Mouse (Mus musculus) stomach, postnatal 0 days (tissue): ENCODE measurements around the gene Tmem169. TPM values are rescaled to one million over a fixed set of nuclear protein-coding genes. Genes with fewer than 3 reads are reported as not detected.

ENCODE experiments used
- ATAC-seq: fragments of 200-750 bp; cut with Nextera tagmentation; 2 replicates; pipeline ENCODE4 v1.8.0; 2017; ENCODE audit not compliant: low FRiP score, low TSS enrichment
- DNase-seq: peaks from one replicate; pipeline ENCODE4 v3.0.0-alpha.2; 2016; ENCODE audit warnings: low spot score
- H3K27ac ChIP-seq: fragments of 300-500 bp; sonication (generic); replicated peaks from 2 replicates; pipeline ENCODE4 v1.5.1; 2014; ENCODE audit warnings: mild to moderate bottlenecking, control low read depth
- H3K27me3 ChIP-seq: fragments of 300-500 bp; sonication (generic); 2 replicates; pipeline ENCODE4 v1.6.1; 2014; ENCODE audit warnings: low read length; ENCODE audit not compliant: control insufficient read depth, insufficient read depth
- H3K36me3 ChIP-seq: fragments of 300-500 bp; sonication (generic); 2 replicates; pipeline ENCODE4 v1.6.1; 2014; ENCODE audit warnings: low read length, mixed read lengths; ENCODE audit not compliant: control insufficient read depth, insufficient read depth
- H3K4me1 ChIP-seq: fragments of 300-500 bp; sonication (generic); replicated peaks from 2 replicates; pipeline ENCODE4 v1.6.1; 2014; ENCODE audit warnings: antibody characterized with exemption; ENCODE audit not compliant: control insufficient read depth, insufficient read depth
- H3K4me2 ChIP-seq: fragments of 300-500 bp; sonication (generic); replicated peaks from 2 replicates; pipeline ENCODE4 v1.6.1; 2014; ENCODE audit warnings: low read depth, mild to moderate bottlenecking, control low read depth, moderate library complexity
- H3K4me3 ChIP-seq: fragments of 300-500 bp; sonication (generic); 2 replicates; pipeline ENCODE4 v1.5.1; 2014; ENCODE audit warnings: low read depth, low read length, control low read depth
- H3K9ac ChIP-seq: fragments of 300-500 bp; sonication (generic); 2 replicates; pipeline ENCODE4 v1.6.1; 2014; ENCODE audit warnings: mild to moderate bottlenecking, low read length, control low read depth, mixed read lengths
- H3K9me3 ChIP-seq: fragments of 300-500 bp; sonication (generic); 2 replicates; pipeline ENCODE4 v1.6.1; 2016; ENCODE audit warnings: low read length; ENCODE audit not compliant: control insufficient read depth
- CTCF ChIP-seq: IDR thresholded peaks from 2 replicates; pipeline ENCODE4 v1.5.1; 2016; ENCODE audit warnings: antibody characterized with exemption, low read depth, mild to moderate bottlenecking, moderate library complexity
- EP300 ChIP-seq: optimal IDR thresholded peaks from 2 replicates; pipeline ENCODE3; 2016; ENCODE audit warnings: antibody characterized with exemption
- WGBS: fragments of 180-500 bp; shearing (Covaris S2); extraction: QIAGEN DNeasy Blood & Tissue Kit; methylation state at CpG from one replicate; pipeline ENCODE4 v1.1.7; 2014; 5-methylcytosine and 5-hydroxymethylcytosine counted together
- polyA plus RNA-seq: library from polyadenylated mRNA; unstranded; fragments of >200 nt; fragmentation: Nextera tagmentation; extraction: Ambion mirVana; gene quantifications from 2 replicates; pipeline ENCODE4 v1.2.1, GENCODE M21; 2015

Tmem169 gene
- polyA plus RNA-seq, 1 experiment from 2014 or later = 0.69 TPM

DNA sequence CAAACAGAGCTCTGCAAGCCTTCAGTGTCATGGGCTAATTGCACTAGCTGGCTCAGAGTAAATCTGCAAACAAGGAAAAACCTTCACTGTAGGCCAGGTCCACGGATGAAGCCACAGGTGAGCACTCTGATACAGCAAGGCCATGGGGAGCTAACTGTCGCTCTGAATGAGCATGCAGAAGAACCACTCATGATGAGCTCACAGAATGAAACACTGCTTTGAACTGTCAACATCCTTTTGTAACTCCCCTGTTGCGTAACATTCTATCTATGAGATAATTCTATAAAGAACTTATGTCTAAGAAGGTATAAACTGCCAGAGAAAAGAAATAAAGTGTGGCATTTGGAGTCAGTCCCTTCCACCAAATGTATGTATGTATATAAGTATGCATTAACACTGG is 21.1 kb upstream of the Tmem169 start:
- Histone ChIP-seq H3K9me3 (no peaks in the 10 kb centered on the region), H3K27ac (no peak overlapping the region), H3K36me3 (no peaks in the 10 kb centered on the region), H3K4me3 (no peak overlapping the region), H3K9ac (no peak overlapping the region), H3K4me1 (no peaks in the 10 kb centered on the region), H3K4me2 (no peak overlapping the region), H3K27me3 (no peaks in the 10 kb centered on the region)
- 84% methylated on average over 3 of the region's 3 CpGs for WGBS
- ATAC-seq (no peak), DNase-seq (no peak)
- TF ChIP-seq CTCF = no peak
- no peak for TF ChIP-seq EP300

DNA sequence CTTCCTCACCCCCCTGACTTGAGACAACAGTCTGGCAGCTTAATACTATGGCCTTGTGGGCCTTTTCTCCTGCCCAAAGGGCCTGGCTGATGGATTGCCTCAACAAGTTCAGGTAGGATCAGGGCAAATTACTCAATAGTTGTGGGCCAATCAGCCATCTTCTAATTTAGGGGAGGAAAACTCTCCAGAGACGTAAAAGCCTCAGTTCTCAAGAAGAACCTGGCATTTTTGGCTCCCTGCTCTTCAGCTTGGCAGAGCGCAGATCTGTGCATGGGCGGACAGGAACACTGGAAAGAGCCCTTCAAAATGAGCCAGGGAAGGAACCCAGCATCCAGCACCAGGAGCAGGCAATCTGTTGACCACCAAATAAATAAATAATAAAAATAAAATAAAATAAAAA is 6.1 kb upstream of the Tmem169 start:
- ATAC-seq = no peak
- H3K9me3 ChIP-seq = no peaks in the 10 kb centered on the region
- no peaks in the 10 kb centered on the region for H3K27me3 ChIP-seq
- no peak overlapping the region for H3K4me2 ChIP-seq
- H3K4me3 ChIP-seq = no peak overlapping the region
- no peaks in the 10 kb centered on the region for H3K4me1 ChIP-seq
- no peak overlapping the region for H3K27ac ChIP-seq
- no peak for DNase-seq
- 84% methylated on average over 3 of the region's 3 CpGs for WGBS
- no peak for TF ChIP-seq CTCF
- TF ChIP-seq EP300 = no peak
- no peak overlapping the region for H3K9ac ChIP-seq
- peaks cover 11% of the 10 kb centered on the region for H3K36me3 ChIP-seq

DNA sequence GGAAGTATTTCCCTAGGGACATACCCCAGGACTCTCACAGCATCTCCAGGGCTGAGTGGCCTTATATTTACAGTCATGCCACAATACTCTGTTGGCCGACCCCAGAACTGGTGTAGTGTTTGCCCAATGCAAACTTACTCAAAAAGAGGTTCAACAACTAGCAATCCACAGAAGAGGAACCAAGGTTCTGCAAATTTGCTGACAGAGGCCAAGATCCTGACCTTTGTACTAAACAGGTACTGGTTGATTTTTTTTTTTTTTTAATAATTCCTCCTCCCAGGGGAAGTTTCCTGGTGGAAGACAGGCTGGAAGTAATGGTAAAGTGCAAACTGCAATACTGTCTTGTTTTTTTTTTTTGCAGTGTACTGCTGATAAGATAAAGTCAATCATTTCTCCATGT is 1.6 kb upstream of the Tmem169 start:
- WGBS = 60% methylated on average over 1 of the region's 1 CpGs
- Histone ChIP-seq H3K9ac (no peak overlapping the region), H3K27me3 (no peaks in the 10 kb centered on the region), H3K4me3 (no peak overlapping the region), H3K36me3 (no peaks in the 10 kb centered on the region), H3K9me3 (no peaks in the 10 kb centered on the region), H3K27ac (no peak overlapping the region), H3K4me1 (no peaks in the 10 kb centered on the region), H3K4me2 (no peak overlapping the region)
- no peak for DNase-seq
- ATAC-seq = no peak
- TF ChIP-seq EP300 (no peak), CTCF (no peak)

DNA sequence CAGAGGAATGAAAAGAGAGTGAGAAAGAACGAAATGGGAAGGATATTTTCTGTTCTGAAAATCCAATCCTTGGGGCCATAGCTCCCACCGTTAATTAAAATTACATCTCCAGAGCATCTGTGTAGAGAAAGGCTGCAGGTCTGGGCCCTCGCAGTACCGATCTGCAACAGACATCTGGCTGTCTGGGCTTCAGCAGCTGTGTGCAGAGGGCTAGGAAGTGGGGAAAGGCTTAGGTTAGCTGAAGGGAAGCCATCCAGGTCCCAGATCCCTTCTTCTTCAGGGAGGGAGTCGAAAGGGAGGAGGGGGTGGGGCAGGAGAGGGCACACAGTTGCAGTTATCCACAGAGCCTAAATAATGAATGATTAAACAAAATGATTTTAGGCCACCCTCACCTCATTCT is 370 bp downstream of the Tmem169 start:
- peak overlapping the region; percentile 35; the same call in 1 of the 2 replicates for H3K9ac ChIP-seq
- no peaks in the 10 kb centered on the region for H3K4me1 ChIP-seq
- no peaks in the 10 kb centered on the region for H3K36me3 ChIP-seq
- DNase-seq (no peak), ATAC-seq (no peak)
- no peaks in the 10 kb centered on the region for H3K27me3 ChIP-seq
- WGBS = 4% methylated on average over 5 of the region's 5 CpGs
- peak overlapping the region; percentile 81; the same call in 1 of the 2 replicates for H3K4me2 ChIP-seq
- TF ChIP-seq EP300 (no peak), CTCF (no peak)
- H3K4me3 ChIP-seq = no peak overlapping the region; the same call in 1 of the 2 replicates
- no peaks in the 10 kb centered on the region for H3K9me3 ChIP-seq
- no peak overlapping the region for H3K27ac ChIP-seq

DNA sequence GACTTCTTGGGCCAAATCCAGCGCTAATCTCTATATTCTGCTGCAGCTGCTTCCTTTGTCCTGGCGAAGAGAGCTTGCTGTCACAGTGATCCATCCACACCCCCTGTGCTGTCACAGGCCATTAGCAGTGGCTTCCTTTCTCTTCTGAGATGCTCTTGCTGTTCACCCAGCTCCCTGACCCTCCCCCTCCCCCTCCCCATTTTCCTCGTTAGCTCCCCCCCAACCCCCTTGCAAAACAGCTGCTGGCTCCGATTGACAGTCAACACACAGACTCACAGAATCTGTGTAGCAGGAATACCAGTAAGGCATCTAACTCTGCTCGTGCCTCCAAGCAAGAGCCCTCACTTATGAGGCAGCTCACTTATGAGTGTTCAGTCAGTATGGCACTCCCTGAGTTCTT is 2.7 kb downstream of the Tmem169 start:
- no peak for DNase-seq
- 47% methylated on average over 5 of the region's 5 CpGs for WGBS
- no peaks in the 10 kb centered on the region for H3K4me1 ChIP-seq
- no peaks in the 10 kb centered on the region for H3K27me3 ChIP-seq
- H3K9me3 ChIP-seq = no peaks in the 10 kb centered on the region
- no peak overlapping the region for H3K9ac ChIP-seq
- H3K27ac ChIP-seq = no peak overlapping the region
- H3K36me3 ChIP-seq = no peaks in the 10 kb centered on the region
- H3K4me3 ChIP-seq = no peak overlapping the region
- TF ChIP-seq CTCF (no peak), EP300 (no peak)
- ATAC-seq = no peak
- H3K4me2 ChIP-seq = no peak overlapping the region

DNA sequence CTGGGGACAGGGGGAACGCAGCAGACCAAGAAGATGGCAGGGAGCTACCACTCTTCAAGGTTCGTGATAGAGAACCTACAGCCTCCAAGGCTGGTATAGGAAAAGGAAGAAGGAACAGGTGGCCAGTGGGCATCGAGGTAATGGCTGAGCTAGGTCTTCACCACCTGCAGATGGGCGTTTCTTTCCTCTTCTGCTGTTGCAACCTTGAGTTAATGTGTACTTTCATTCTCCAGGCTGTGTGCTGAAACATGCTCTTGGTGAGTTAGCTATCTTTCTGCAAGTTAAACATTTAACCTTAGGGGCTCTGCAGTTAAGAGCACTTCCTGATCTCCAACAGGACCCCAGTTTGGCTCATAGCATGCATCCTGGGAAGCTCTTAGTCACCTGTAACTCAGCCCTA is 3.7 kb downstream of the Tmem169 start:
- Histone ChIP-seq H3K4me1 (no peaks in the 10 kb centered on the region), H3K9ac (no peak overlapping the region), H3K9me3 (no peaks in the 10 kb centered on the region), H3K4me2 (no peak overlapping the region), H3K4me3 (no peak overlapping the region), H3K27ac (no peak overlapping the region), H3K27me3 (no peaks in the 10 kb centered on the region), H3K36me3 (no peaks in the 10 kb centered on the region)
- DNase-seq = no peak
- TF ChIP-seq EP300 (no peak), CTCF (no peak)
- no peak for ATAC-seq
- 74% methylated on average over 4 of the region's 4 CpGs for WGBS
